Mouse (Mus musculus) embryonic fibroblast, embryonic 13.5 days (primary cell): ENCODE measurements around the gene Srsf4.

Source experiments
- CTCF ChIP-seq: IDR thresholded peaks from 2 replicates; pipeline ENCODE4 v1.5.1; 2011; ENCODE audit warnings: mild to moderate bottlenecking, control low read depth, low read length, moderate library complexity, borderline replicate concordance; ENCODE audit not compliant: insufficient read depth
- POLR2A ChIP-seq: IDR thresholded peaks from 2 replicates; pipeline ENCODE4 v1.6.1; 2011; ENCODE audit warnings: low read depth, mild to moderate bottlenecking, control low read depth, low read length, moderate library complexity

GRCm38 (mm10) chr4:131881306-131881705 lies 7.9 kb downstream of the Srsf4 start:
- TF ChIP-seq POLR2A (no peak), CTCF (no peak)
